Mouse (Mus musculus) hindbrain, embryonic 14.5 days (tissue): ENCODE data around the gene St6gal1. TPM values are rescaled to one million over a fixed set of nuclear protein-coding genes. Genes with fewer than 3 reads are reported as not detected.

Source experiments
- ATAC-seq: fragments of 200-750 bp; cut with Nextera tagmentation; 2 replicates; pipeline ENCODE4 v1.8.0; 2017; ENCODE audit warnings: moderate number of reproducible peaks, mild to moderate bottlenecking, moderate TSS enrichment, moderate library complexity; ENCODE audit not compliant: low FRiP score
- DNase-seq: peaks from one replicate; pipeline ENCODE4 v3.0.0-alpha.2; 2015; ENCODE audit warnings: low spot score
- H3K27ac ChIP-seq: fragments of 300-500 bp; sonication (generic); 2 replicates; pipeline ENCODE4 v1.5.1; 2014; ENCODE audit warnings: mild to moderate bottlenecking, moderate library complexity
- H3K27me3 ChIP-seq: fragments of 300-500 bp; sonication (generic); 2 replicates; pipeline ENCODE4 v1.6.1; 2014; ENCODE audit warnings: mild to moderate bottlenecking, low read length, mixed read lengths; ENCODE audit not compliant: control insufficient read depth, insufficient read depth
- H3K36me3 ChIP-seq: fragments of 300-500 bp; sonication (generic); replicated peaks from 2 replicates; pipeline ENCODE4 v1.6.1; 2014; ENCODE audit not compliant: control insufficient read depth, insufficient read depth
- H3K4me1 ChIP-seq: fragments of 300-500 bp; sonication (generic); replicated peaks from 2 replicates; pipeline ENCODE4 v1.6.1; 2014; ENCODE audit warnings: antibody characterized with exemption, low read length, mixed read lengths; ENCODE audit not compliant: control insufficient read depth, insufficient read depth
- H3K4me2 ChIP-seq: fragments of 300-500 bp; sonication (generic); replicated peaks from 2 replicates; pipeline ENCODE4 v1.6.1; 2014; ENCODE audit warnings: mild to moderate bottlenecking, moderate library complexity
- H3K4me3 ChIP-seq: fragments of 300-500 bp; sonication (generic); replicated peaks from 2 replicates; pipeline ENCODE4 v1.5.1; 2014; ENCODE audit warnings: mild to moderate bottlenecking, low read length
- H3K9ac ChIP-seq: fragments of 300-500 bp; sonication (generic); 2 replicates; pipeline ENCODE4 v1.6.1; 2014
- H3K9me3 ChIP-seq: fragments of 300-500 bp; sonication (generic); 2 replicates; pipeline ENCODE4 v1.6.1; 2016; ENCODE audit warnings: low read length; ENCODE audit not compliant: control insufficient read depth
- WGBS: fragments of 180-500 bp; shearing (Covaris S2); extraction: QIAGEN DNeasy Blood & Tissue Kit; methylation state at CpG from one replicate; pipeline ENCODE4 v1.1.7; 2014; 5-methylcytosine and 5-hydroxymethylcytosine counted together
- polyA plus RNA-seq: library from polyadenylated mRNA; unstranded; fragments of >200 nt; fragmentation: Nextera tagmentation; extraction: Ambion mirVana; gene quantifications from 2 replicates; pipeline ENCODE4 v1.2.1, GENCODE M21; 2014

Gene St6gal1
- polyA plus RNA-seq, 1 experiment from 2014 or later = 30.6 TPM

DNA sequence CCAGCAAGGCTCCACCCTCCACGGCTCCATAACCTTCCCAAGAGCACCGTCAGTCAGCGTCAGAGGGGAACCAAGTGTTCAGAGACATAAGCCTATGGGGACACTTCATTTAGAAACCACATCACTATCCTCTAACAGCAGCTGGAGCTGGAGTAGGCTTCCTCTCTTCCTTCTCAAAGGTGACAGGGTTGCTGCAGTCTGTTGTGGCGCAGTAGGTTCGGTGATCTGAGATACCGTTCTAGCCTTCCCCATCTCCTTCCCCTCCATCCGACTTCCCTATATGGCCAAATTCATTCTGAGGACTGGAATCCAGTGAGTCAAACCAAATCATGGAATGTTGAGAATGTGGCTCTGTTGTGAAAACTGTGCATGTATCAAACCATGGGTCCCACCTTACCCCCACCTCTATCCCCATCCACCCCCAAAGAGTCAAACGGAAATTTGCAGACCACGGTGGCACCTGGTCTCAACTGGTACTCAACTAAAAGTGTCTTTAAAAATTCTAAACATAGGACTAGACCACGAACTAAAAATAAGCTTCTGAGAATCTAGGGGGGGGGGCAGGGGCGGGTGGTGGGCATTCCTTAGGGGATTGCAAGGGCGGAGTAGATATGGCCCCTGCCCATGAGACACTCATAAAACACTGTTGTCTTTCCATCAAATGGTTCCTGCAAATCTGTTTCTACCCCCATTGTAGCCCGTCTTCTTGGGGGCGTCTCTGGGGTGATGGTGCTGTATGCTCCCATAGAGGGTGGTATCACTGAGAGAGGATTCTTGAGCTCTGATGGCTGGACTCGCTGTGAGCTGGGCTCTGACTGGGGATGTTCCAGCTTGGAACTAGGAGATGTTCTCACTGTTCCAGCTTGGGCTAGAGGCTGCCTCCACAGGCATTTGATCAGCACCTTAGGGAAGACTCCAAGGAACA lies 60.2 kb downstream of the St6gal1 start:
- peaks cover 3% of the 10 kb centered on the region; the same call in 1 of the 2 replicates for H3K4me1 ChIP-seq
- H3K9ac ChIP-seq = no peak overlapping the region
- ATAC-seq = no peak
- 91% methylated on average over 15 of the region's 15 CpGs for WGBS
- H3K9me3 ChIP-seq = no peaks in the 10 kb centered on the region
- H3K27me3 ChIP-seq = no peaks in the 10 kb centered on the region
- H3K4me3 ChIP-seq = no peak overlapping the region
- no peaks in the 10 kb centered on the region for H3K36me3 ChIP-seq
- no peak for DNase-seq
- no peak overlapping the region for H3K27ac ChIP-seq
- no peak overlapping the region for H3K4me2 ChIP-seq

DNA sequence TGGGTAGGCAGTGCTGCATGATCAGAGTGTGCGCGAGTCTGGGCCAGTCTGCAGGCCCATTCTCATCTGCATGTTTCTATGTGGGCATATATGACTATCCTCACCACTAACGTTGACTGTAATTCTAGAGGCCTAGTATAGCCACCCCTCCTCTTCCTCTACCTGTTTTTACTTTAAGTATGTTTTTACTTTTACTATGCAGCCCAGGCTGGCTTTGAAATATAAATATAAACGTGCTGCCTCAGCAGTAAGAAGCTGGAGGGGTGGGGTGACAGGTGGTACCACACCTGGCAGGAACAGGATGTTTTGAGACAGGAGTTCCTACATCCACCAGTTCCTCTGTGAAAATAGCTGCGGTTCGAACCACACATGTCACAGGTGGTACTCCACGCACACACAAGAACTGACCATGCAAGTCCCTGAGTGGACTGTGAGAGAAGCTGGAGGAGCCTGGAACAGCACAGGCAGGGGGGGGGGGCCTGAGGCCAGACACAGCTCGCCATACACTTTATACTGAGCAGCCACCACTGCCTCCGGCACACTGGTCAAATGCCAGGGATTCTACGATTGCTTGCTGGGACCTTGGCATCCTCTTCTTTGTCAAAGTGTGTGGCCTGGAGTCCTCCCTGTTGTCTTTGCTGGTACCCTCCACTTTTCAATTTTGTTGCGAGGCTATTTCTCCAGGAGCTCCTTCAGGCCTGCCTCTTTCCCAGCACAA lies 62.0 kb downstream of the St6gal1 start:
- Histone ChIP-seq H3K4me3 (no peak overlapping the region), H3K9ac (no peak overlapping the region), H3K27me3 (no peaks in the 10 kb centered on the region), H3K36me3 (no peaks in the 10 kb centered on the region), H3K4me2 (no peak overlapping the region), H3K9me3 (0 out of 2 replicates have a peak, but pooled peaks cover 4% of the 10 kb centered on the region), H3K4me1 (no peaks in the 10 kb centered on the region; the same call in 1 of the 2 replicates), H3K27ac (no peak overlapping the region)
- no peak for DNase-seq
- WGBS = 87% methylated on average over 11 of the region's 11 CpGs
- no peak for ATAC-seq

DNA sequence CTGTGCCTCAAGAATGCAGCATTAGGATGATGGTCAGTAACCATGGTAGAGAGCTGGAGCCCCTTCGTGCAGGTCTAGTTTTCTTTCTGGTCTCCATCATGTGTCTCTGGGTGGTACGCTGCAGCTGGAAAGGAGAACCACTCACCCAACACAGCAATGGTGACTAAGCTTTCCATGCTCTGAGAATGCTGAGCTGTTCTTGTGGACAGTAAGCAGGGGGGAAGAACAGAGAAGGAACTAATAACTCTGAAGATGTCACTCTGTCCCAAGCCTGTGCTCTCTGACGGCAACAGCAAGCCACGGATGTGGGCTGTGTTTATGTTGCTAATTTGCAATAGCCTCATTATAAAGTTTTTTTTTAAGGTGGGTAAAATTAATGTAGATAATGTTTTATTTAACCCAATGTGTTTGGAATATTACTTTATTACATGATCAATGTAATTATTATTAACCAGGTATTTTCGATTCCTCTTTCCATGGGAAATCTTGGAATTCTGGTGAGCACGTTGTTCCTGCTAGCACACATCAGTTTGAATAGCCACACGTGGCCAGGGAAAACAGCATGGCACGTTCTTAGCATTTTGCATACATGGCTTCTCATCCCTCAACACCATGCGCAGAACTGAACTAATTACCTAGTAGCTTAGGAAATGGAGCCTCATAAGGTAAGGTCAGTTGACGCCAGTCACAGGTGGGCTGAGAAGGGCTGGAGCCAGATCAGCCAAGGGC lies 62.9 kb downstream of the St6gal1 start:
- no peak overlapping the region for H3K27ac ChIP-seq
- H3K4me2 ChIP-seq = no peak overlapping the region
- no peaks in the 10 kb centered on the region for H3K36me3 ChIP-seq
- H3K9me3 ChIP-seq = 0 out of 2 replicates have a peak, but pooled peaks cover 4% of the 10 kb centered on the region
- 90% methylated on average over 10 of the region's 10 CpGs for WGBS
- H3K9ac ChIP-seq = no peak overlapping the region
- H3K4me3 ChIP-seq = no peak overlapping the region
- DNase-seq (no peak), ATAC-seq (no peak)
- H3K27me3 ChIP-seq = no peaks in the 10 kb centered on the region
- H3K4me1 ChIP-seq = no peaks in the 10 kb centered on the region; the same call in 1 of the 2 replicates

DNA sequence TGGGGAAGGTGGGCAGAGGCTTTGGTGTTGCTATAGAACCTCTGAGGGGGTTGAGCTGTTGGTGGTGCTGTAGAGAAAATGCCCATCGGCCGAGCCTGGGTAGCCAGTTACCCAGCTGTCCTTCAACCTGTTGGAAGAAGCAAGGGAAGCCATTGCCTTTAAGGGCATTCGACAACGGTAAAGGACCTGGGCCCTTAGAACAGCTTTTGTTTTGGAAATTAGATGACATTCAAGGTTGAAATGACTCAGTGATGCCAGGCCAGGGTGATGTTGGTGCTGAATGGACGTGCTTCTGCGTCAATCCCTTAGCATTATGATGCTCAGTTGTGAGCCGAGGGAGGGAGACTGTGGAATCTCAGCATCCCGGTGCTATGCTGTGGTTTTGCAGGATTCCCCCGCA lies 63.6 kb downstream of the St6gal1 start:
- ATAC-seq = no peak
- Histone ChIP-seq H3K4me3 (no peak overlapping the region), H3K36me3 (no peaks in the 10 kb centered on the region), H3K4me2 (no peak overlapping the region), H3K27ac (no peak overlapping the region), H3K27me3 (no peaks in the 10 kb centered on the region), H3K9me3 (0 out of 2 replicates have a peak, but pooled peaks cover 4% of the 10 kb centered on the region), H3K9ac (no peak overlapping the region), H3K4me1 (no peaks in the 10 kb centered on the region; the same call in 1 of the 2 replicates)
- no peak for DNase-seq
- WGBS = 94% methylated on average over 9 of the region's 9 CpGs

DNA sequence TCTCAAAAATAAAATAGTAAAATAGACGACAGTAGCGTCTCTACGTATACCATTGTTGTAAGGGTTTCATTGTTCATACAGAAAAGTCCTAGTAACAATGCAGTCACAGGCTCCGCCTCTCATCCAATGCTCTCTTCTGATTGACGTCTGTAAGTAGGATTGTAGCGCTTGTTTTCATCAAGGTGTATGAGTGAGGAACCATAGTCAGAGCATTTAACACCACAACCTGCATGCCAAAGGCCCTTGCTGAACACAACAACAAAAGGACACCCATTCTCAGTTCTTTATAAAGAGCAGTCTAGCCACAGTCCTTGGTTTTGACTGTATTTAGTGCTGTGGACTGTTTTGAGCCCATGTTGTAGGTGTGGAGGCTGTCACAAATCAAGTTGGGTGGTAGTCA lies 64.9 kb downstream of the St6gal1 start:
- ATAC-seq = no peak
- H3K9ac ChIP-seq = no peak overlapping the region
- H3K27ac ChIP-seq = no peak overlapping the region
- DNase-seq = no peak
- no peaks in the 10 kb centered on the region for H3K27me3 ChIP-seq
- WGBS = 90% methylated on average over 6 of the region's 6 CpGs
- no peak overlapping the region for H3K4me2 ChIP-seq
- no peaks in the 10 kb centered on the region for H3K36me3 ChIP-seq
- 0 out of 2 replicates have a peak, but pooled peaks cover 4% of the 10 kb centered on the region for H3K9me3 ChIP-seq
- H3K4me1 ChIP-seq = no peaks in the 10 kb centered on the region; the same call in 1 of the 2 replicates
- H3K4me3 ChIP-seq = no peak overlapping the region

DNA sequence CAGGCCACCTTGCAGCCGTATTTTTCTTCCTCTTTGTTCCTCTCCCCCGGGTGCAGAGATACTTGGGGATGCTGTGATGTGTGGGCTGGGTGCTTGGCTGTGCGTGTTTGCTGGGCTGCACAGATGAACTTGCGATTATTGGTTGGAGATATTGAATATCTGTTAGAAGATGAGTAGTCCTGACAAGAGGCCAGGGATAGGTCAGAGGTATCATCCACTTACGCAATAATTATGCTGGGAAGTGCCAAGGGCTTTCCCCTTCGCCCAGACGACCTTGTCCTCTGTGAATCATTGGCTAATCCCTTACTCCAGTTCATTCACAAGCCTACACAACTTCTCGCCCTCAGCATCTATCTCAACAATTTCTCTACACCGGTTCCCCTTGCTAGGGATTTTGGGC lies 65.6 kb downstream of the St6gal1 start:
- 93% methylated on average over 9 of the region's 9 CpGs for WGBS
- 0 out of 2 replicates have a peak, but pooled peaks cover 4% of the 10 kb centered on the region for H3K9me3 ChIP-seq
- DNase-seq = no peak
- H3K27me3 ChIP-seq = no peaks in the 10 kb centered on the region
- H3K4me1 ChIP-seq = no peaks in the 10 kb centered on the region; the same call in 1 of the 2 replicates
- no peak overlapping the region for H3K4me3 ChIP-seq
- no peaks in the 10 kb centered on the region for H3K36me3 ChIP-seq
- H3K9ac ChIP-seq = no peak overlapping the region
- no peak for ATAC-seq
- H3K4me2 ChIP-seq = no peak overlapping the region
- H3K27ac ChIP-seq = no peak overlapping the region

DNA sequence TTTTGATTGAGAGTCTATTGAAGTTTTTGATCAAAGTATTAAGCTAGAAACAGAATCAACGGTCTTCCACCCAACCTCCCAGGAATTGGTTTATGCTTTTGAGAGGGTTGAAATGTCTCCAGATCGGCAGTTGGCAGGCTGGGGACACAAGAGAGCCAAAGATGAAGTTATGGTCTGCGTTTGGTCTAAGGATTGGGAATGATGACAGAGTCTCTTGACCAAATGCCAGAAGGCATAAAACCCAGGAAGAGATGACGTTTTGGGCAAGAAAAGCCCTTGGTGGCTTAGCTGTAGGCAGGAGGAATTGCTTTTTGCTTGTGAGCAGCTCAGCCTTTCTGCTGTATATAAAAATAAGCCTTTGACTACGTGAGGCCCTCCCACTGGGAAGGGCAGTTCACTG lies 67.0 kb downstream of the St6gal1 start:
- Histone ChIP-seq H3K4me3 (no peak overlapping the region), H3K4me2 (no peak overlapping the region), H3K27ac (no peak overlapping the region), H3K9me3 (0 out of 2 replicates have a peak, but pooled peaks cover 4% of the 10 kb centered on the region), H3K9ac (no peak overlapping the region), H3K4me1 (no peaks in the 10 kb centered on the region), H3K36me3 (no peaks in the 10 kb centered on the region), H3K27me3 (no peaks in the 10 kb centered on the region)
- WGBS = 84% methylated on average over 5 of the region's 5 CpGs
- DNase-seq (no peak), ATAC-seq (no peak)

DNA sequence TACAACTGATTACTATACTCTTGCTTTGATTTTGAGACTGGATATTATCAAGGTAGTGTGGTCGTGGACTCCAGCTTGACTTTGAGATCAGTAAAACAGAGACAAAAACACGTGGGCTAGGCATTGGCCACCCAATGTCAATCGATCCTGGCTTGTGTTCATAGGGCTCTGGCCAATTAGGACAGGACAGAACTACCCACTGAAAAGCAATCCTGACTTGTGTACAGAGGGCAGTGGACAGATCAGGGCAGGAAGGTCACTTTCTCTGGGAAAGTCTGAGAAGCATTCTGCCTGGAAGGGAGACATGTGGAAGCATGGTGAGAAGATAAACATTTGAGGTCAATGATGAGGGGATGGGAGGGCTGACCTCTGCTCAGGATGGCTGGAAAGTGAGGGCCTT lies 69.7 kb downstream of the St6gal1 start:
- Histone ChIP-seq H3K27me3 (no peaks in the 10 kb centered on the region), H3K36me3 (no peaks in the 10 kb centered on the region), H3K27ac (no peak overlapping the region), H3K4me3 (no peak overlapping the region), H3K9me3 (0 out of 2 replicates have a peak, but pooled peaks cover 4% of the 10 kb centered on the region), H3K4me2 (no peak overlapping the region), H3K9ac (no peak overlapping the region), H3K4me1 (no peaks in the 10 kb centered on the region)
- 81% methylated on average over 3 of the region's 3 CpGs for WGBS
- no peak for ATAC-seq
- DNase-seq = no peak

DNA sequence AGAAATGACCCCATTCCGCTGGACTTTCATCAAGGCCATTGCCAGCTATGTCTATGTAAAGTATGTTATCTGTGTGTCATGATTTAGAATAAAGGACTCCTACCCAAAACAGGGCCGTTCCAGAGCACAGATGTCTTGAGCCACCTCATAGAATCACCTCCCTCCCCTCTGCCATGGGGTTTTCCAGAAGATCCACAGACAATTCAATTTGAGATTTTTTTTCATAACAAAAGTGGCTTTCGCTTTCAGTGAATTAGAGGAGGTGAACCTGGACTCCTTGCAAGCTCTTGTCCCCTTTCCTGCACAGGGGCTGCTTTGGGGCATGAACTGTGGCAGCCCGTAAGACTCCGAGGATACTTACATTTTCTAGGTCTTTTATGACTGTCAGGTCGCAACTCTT lies 70.2 kb downstream of the St6gal1 start:
- ATAC-seq = no peak
- WGBS = 91% methylated on average over 6 of the region's 6 CpGs

More for the DNA sequence above, 70.2 kb downstream of the St6gal1 start:
- H3K27ac ChIP-seq = no peak overlapping the region
- no peaks in the 10 kb centered on the region for H3K36me3 ChIP-seq
- H3K4me3 ChIP-seq = no peak overlapping the region
- no peaks in the 10 kb centered on the region for H3K4me1 ChIP-seq
- H3K27me3 ChIP-seq = no peaks in the 10 kb centered on the region
- H3K9me3 ChIP-seq = 0 out of 2 replicates have a peak, but pooled peaks cover 4% of the 10 kb centered on the region
- no peak overlapping the region for H3K9ac ChIP-seq
- no peak for DNase-seq
- no peak overlapping the region for H3K4me2 ChIP-seq
